Mouse (Mus musculus): ENCODE results near the gene Gm47429. TPM values are rescaled to one million over a fixed set of nuclear protein-coding genes. Genes with fewer than 3 reads are reported as not detected.
"Not testable (repeated sequence)": the region's sequence is repeated elsewhere in the genome, so short reads cannot be mapped to it uniquely, and the experiment has no call there.

Gm47429 gene
- total RNA-seq (2021), result not detected
- long read RNA-seq, experiment 1, result 0 reads
- long read RNA-seq, experiment 2, result 0 reads

DNA sequence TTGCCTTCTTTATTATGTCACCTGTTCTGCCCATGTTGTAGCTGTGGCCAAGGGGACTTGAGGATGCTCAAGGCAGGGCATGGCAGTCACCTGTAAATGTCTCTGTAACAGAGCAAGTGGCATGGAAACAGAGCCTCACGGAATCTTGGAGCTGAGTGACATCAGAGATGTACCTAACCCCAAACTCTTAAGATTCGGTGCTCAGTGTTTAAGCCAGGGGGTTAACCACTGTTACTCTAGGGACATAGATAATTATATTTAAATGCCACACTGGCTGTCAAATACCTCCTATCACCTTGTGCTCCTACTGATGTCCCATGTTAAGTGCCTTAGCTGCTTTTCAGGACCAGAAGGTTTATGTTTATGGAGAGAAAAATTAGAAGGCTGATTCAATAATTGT is at the start of gene Gm47429:
Gm47429 (minus strand) TSS at position 101 of the 400 bp plus-strand sequence.
- no peak for DNase-seq (ENCODE audit: low spot score in 2 of 2)
- intact Hi-C loops (cut with DNase I), result no loop called here

DNA sequence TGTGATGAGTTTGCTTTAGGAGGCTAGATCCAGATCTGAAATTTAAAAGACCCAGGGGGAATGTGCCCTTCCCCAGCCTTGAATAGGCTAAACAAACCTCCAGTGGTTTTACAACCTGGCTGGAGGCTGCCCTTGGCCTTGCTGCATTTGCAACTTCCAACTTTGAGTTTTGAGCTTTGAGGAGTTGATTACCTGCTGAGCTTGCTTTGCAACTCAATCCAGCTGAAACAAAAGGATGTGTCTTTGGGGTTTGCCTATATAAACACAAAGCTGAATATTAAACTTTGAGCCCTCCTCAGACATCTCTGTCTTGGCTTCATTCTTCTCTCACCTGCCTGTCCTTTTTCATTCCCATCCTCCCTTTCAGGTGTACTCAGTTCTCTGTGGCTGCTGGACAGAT is 44.8 kb upstream of the Gm47429 start:
- intact Hi-C loops (cut with DNase I); DNase-seq (ENCODE audit: low spot score in 2 of 2): not testable (repeated sequence)

DNA sequence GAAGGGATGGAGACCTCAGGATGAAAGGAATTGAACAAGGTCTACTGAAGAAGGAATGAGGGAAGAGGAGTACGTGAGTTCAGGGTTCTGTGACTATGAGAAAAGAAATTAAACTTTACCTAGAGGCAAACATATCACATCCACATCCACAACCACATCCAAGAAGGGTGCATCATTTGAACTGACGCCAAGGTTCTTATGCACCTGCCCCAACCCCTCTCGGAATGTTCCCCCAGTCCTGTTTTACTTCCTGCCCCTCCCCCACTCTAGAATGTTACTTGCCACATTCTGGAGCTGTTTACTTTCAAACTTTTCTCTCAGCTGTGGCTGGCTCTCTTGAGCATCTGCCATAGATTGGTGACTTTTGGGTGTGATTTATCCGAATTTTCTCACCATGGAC is 23.3 kb upstream of the Gm47429 start, which contains the start of gene Nutm2:
Nutm2 (plus strand) TSS at position 301 of the 400 bp plus-strand sequence.
- no peak for DNase-seq (ENCODE audit: low spot score in 2 of 2)
- intact Hi-C loops (cut with DNase I), result no loop called here

DNA sequence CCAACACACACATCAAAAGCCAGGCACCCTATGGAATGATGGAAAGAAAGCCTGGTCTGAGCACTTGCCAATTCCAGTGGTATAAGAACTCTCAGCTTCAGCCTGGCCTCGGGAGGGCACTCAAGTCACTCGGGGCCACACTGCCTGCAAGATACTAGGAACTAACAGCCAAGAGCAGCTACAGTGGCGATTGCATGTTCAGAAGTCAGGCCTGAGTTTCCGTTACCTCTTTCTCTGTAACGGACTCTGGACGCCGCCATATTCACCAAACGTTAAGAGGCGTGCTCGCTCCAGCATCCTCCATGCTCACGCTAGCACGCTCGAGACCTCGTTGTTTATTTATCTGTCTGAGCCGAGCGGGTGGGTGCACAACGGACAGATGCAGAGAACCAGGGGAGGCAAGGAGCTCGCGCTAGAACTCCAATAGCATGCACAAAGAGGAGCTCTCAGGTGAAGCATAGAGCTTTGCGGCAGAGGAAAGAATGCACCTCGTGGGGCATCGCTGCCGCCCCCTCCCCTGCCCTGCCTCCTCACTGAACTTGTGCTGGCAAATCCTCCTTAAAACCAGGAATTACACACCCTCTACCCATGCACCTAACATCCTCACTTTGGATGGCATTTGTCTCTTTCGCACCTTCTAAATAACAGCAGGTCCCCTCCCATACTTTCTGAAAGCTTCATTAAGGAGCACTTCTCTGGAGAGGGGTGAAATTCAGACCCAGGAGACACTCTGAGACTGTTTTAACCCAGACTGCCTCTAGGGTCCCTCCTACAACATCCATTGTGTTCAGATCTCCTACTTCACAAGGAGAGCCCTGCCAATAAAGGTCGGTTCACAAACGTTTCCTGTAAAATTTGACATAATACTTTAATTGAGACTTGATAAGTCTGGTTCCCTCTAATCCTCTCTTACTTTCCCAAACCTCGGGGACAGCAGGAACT is 21.2 kb upstream of the Gm47429 start:
- intact Hi-C loops (cut with DNase I), result no loop called here
- no peak for DNase-seq (ENCODE audit: low spot score in 2 of 2)

DNA sequence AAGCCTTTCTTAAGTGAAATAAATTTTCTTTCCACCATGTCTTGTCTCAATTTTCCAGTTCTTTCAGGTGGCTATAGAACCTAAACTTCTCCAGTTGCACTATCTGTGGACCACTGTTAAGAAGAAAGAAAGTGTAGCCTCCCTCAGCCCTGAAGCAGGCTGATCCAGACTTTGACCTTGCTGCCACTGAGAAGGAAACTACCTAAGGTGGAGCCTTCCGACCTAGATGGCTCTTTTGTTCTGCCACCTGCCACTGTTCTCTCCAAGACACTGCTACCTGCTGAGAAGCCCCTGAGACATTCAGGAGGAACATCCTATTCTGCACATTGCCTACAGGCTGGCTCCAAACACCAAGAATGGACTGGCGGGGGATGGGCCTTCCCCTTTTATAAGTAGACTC is 16.7 kb upstream of the Gm47429 start:
- intact Hi-C loops (cut with DNase I); DNase-seq (ENCODE audit: low spot score in 2 of 2): not testable (repeated sequence)

DNA sequence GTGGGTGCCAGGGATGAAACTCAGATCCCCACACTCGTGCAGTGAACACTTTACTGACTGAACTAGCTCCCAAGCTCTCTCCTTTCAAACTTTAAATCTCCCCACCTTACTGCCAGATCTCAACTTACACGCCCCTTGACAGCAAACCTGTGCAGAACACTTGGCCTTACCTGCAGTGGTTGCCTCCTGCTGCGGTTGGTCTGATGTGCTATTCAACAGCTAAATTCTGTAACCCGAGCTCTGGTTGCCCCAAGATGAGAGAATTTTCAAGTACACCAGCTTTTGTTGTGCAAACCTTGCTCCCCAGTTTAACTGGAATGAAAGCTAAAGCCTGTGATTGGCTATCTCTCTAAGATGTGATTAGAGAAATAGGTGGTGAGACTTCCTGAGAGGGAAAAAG is 9.7 kb upstream of the Gm47429 start:
- intact Hi-C loops (cut with DNase I), result no loop called here
- no peak for DNase-seq (ENCODE audit: low spot score in 2 of 2)

DNA sequence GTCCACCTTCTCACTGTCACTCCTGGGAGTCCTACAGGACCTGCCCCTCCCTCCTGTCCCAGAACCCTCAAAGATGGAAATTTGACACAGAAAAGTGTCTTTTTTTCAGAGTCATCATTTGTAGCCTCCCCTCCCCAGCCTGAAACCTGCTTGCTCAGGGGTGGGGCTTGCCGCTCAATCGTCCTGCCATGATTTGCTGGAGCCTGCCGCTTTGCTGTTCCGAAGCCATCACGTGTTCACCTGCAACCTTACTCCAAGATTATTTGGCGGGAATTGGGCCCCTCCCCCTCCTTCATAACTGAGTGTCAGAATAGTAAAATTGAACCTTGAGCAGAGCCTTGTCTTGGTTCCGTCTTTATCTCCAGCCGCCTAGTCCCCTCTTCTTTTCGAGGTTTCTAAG is 8.6 kb upstream of the Gm47429 start:
- intact Hi-C loops (cut with DNase I); DNase-seq (ENCODE audit: low spot score in 2 of 2): not testable (repeated sequence)

DNA sequence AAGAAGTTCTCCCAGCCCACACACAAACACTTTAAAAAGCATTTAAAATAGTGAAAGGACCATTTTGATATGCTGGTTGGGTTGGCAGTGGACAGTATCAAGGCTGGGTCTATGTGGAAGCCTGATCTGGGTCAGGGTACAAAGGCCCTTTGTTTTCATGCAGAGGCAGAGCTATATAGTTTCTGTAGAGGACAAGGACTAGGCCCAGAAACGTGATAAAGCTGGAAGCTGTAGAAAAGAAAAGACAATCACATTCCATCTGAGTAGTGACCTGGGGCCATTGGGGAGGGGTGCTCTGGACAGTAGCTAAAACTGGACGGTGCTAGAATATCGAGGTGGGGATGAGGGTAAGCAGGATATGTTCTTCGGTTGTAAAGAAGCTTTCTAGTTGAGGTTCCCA is 1.5 kb upstream of the Gm47429 start:
- no peak for DNase-seq (ENCODE audit: low spot score in 2 of 2)
- intact Hi-C loops (cut with DNase I), result no loop called here

DNA sequence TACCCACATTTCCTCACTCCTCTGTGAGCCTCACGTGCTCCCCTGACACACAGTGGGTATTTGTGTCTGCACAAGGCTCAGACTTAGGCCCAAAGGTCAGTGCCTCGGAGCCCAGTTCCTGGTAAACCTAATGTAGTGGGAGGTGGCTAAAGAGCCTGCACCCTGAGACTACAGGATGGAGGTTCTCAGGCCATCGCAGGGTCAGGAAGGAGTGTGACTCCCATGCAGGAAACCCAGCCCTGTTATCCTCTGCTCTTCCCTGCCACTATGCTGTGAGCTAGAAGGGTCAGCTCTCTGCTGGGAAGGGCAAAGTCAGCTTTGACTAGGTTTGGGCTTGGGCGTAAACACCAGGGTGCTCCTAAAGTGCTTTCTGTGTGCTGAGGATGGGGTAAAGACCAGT is 17.0 kb downstream of the Gm47429 start:
- intact Hi-C loops (cut with DNase I), result no loop called here

DNA sequence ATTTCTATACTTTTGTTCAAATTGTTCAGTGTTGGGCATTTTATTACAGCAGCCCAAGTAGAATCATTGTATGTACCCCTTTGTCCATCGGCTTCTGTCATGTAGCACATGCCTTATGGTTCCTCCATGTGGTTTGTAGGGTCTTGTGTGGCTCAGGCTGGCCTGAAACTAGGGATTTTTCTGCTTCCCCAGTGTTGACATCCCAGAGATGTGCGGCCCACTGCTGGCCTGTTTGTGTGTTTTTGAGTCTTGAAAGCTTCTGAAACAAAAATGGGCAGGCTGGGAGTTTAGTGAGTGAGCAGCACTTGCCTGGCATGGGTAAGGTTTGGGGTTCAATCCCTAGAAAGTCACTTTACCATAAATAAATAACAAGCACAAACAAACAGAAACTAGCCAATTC is 19.2 kb downstream of the Gm47429 start:
- intact Hi-C loops (cut with DNase I), result no loop called here
- DNase-seq (ENCODE audit: low spot score in 2 of 2), result no peak

More for the DNA sequence above, 17.0 kb downstream of the Gm47429 start:
- no peak for DNase-seq (ENCODE audit: low spot score in 2 of 2)

DNA sequence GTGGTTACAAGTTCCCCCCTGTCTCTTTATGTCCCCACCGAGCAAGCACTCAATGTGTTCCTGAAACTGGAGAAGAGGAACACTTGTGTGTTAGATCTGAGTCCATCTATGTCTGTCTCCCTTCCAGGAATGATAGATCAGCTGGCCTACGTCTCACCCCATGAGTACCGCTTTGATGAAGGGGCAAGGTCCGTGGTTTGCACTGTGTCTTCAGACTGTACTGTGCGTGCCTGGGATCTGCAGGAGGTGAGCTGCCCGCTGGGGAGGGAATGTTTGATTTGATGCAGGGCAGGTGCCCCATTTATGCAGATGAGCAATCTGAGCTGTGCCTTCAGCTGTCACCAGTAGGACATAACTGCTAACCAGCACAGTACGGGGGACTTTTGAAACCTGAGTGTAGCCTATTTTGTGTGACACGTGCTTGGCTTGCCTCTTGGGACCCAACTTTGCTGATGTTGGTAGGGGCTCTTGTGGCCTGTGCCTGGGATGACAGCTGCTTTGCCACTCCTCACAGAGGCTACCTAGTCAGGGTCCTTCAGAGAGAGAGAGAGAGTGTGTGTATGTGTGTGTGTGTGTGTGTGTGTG is 20.0 kb downstream of the Gm47429 start:
- no peak for DNase-seq (ENCODE audit: low spot score in 2 of 2)
- intact Hi-C loops (cut with DNase I), result no loop called here

DNA sequence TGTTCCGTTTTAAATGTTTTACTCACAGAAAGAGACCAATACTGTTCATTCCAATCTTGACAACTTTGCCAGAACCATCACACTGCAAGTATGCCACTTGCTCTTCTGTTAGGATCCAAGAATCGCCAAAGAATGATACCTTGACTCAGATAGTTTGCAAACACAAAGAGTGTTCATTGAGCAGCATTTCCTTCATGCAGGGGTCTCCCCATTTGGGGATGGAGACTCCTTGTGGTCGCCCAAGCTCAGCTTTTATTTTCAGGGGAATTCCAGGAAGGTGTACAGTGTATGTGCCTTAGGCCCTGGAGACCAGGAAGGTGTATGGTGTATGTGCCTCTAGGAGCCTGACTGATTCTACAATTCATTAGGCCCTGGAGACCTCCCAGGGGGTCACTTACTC is 25.3 kb downstream of the Gm47429 start:
- intact Hi-C loops (cut with DNase I), result no loop called here
- no peak for DNase-seq (ENCODE audit: low spot score in 2 of 2)

DNA sequence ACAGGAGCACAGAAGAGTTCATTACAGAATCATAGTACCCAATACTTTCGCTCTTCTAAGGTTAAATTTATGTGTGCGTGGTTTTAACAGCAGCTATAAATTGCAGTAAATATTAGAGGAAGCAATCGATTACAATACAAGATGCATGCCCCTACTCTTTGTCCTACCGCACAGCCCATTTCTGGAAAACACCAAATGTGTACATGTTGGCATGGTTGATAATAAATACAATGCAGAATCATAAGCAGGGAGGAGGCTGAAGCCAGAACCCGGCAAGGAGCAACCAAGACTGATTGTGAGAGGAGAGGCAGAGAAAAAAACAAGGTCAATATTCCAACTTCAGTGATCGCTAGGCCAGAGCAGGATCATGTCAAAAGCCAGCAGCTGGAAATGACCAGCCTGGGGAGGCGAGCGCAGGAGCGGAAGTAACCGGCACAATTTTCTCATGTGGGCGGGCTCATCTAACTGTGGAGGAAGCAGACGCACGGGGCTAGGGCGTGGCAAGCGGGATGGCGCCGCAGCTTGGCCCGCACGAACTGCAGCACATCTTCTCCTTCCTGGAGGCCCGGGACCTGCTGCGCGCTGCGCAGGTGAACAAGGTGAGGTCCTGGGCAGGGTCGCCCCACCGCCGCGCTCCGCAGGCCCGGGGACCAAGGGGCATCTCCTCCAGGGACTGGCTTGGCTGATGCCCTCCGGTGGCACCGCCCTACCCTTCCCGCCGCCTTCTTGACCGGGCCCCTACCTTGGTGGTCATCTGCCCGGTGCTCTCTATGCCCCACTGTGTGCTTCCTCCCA is 26.1 kb downstream of the Gm47429 start, which contains the start of gene Fbxw17:
Fbxw17 (plus strand) TSS at position 476 of the 795 bp plus-strand sequence.
- DNase-seq (ENCODE audit: low spot score in 2 of 2), result peak; percentile 77 to 78
- intact Hi-C loops (cut with DNase I), result no loop called here

Other genes starting within 250 kb of the Gm47429 start
- not detected for gene Gm906, start 193.6 kb downstream of the Gm47429 start, total RNA-seq (2021)
- 10 to 100 TPM; 12.7 to 20.4 TPM for gene Fbxw17, start 26.0 kb downstream of the Gm47429 start, total RNA-seq (2021)
- gene Nutm2, start 23.4 kb upstream of the Gm47429 start, total RNA-seq (2021), result not detected
- not detected for gene Gm904, start 199.3 kb upstream of the Gm47429 start, total RNA-seq (2021)